Mouse (Mus musculus): ENCODE measurements around the gene Il9.

The Il9 gene

GRCm38 (mm10) chr13:56482146-56482545 is at the start of gene Il9:
Il9 (minus strand) TSS chr13:56482246.
- DNase-seq (ENCODE audit: low read depth, low spot score): no peak

GRCm38 (mm10) chr13:56529685-56530084 is 47.6 kb upstream of the Il9 start:
- DNase-seq (ENCODE audit: low read depth, low spot score): no peak

- no peak for DNase-seq (ENCODE audit: low read depth, low spot score)
Observed at GRCm38 (mm10) chr13:56529031-56529430, 47.0 kb upstream of the Il9 start.

- no peak for DNase-seq (ENCODE audit: low read depth, low spot score)
Observed at GRCm38 (mm10) chr13:56528281-56528680, 46.2 kb upstream of the Il9 start.

- DNase-seq (ENCODE audit: low read depth, low spot score): no peak
Observed at GRCm38 (mm10) chr13:56527846-56528245, 45.8 kb upstream of the Il9 start.

- no peak for DNase-seq (ENCODE audit: low read depth, low spot score)
Observed at GRCm38 (mm10) chr13:56526871-56527270, 44.8 kb upstream of the Il9 start.

- DNase-seq (ENCODE audit: low read depth, low spot score): no peak
Observed at GRCm38 (mm10) chr13:56522821-56523167, 40.7 kb upstream of the Il9 start.

- peak; percentile 74 for DNase-seq (ENCODE audit: low read depth, low spot score)
Observed at GRCm38 (mm10) chr13:56522081-56522820, 40.2 kb upstream of the Il9 start, which contains the start of gene Fbxl21. Fbxl21 (plus strand) TSS chr13:56522472.

GRCm38 (mm10) chr13:56516816-56517215 is 34.8 kb upstream of the Il9 start:
- no peak for DNase-seq (ENCODE audit: low read depth, low spot score)

GRCm38 (mm10) chr13:56516311-56516710 is 34.3 kb upstream of the Il9 start:
- DNase-seq (ENCODE audit: low read depth, low spot score): peak; percentile 28

- no peak for DNase-seq (ENCODE audit: low read depth, low spot score)
Observed at GRCm38 (mm10) chr13:56513595-56513994, 31.5 kb upstream of the Il9 start.

- no peak for DNase-seq (ENCODE audit: low read depth, low spot score)
Observed at GRCm38 (mm10) chr13:56509796-56510195, 27.8 kb upstream of the Il9 start.

- DNase-seq (ENCODE audit: low read depth, low spot score): no peak
Observed at GRCm38 (mm10) chr13:56506871-56507496, 24.9 kb upstream of the Il9 start.

GRCm38 (mm10) chr13:56501866-56502420 is 19.9 kb upstream of the Il9 start:
- no peak for DNase-seq (ENCODE audit: low read depth, low spot score)

- no peak for DNase-seq (ENCODE audit: low read depth, low spot score)
Observed at GRCm38 (mm10) chr13:56500636-56501035, 18.6 kb upstream of the Il9 start.

- DNase-seq (ENCODE audit: low read depth, low spot score): no peak
Observed at GRCm38 (mm10) chr13:56500132-56500531, 18.1 kb upstream of the Il9 start.

- no peak for DNase-seq (ENCODE audit: low read depth, low spot score)
Observed at GRCm38 (mm10) chr13:56494440-56494839, 12.4 kb upstream of the Il9 start.

- DNase-seq (ENCODE audit: low read depth, low spot score): no peak
Observed at GRCm38 (mm10) chr13:56488012-56488411, 6.0 kb upstream of the Il9 start.

GRCm38 (mm10) chr13:56478027-56478426 is 4.0 kb downstream of the Il9 start:
- DNase-seq (ENCODE audit: low read depth, low spot score): no peak

- peak; percentile 70 for DNase-seq (ENCODE audit: low read depth, low spot score)
Observed at GRCm38 (mm10) chr13:56477271-56477670, 4.8 kb downstream of the Il9 start.

- DNase-seq (ENCODE audit: low read depth, low spot score): no peak
Observed at GRCm38 (mm10) chr13:56476790-56477189, 5.3 kb downstream of the Il9 start.

GRCm38 (mm10) chr13:56475363-56475762 is 6.7 kb downstream of the Il9 start:
- DNase-seq (ENCODE audit: low read depth, low spot score): peak; percentile 22

- DNase-seq (ENCODE audit: low read depth, low spot score): no peak
Observed at GRCm38 (mm10) chr13:56472661-56473060, 9.4 kb downstream of the Il9 start.
